Mouse (Mus musculus) kidney, embryonic 14.5 days (tissue): ENCODE data around the gene Saa4. TPM values are rescaled to one million over a fixed set of nuclear protein-coding genes. Genes with fewer than 3 reads are reported as not detected.

Source experiments
- ATAC-seq: fragments of 200-750 bp; cut with Nextera tagmentation; 2 replicates; pipeline ENCODE4 v1.8.0; 2017; ENCODE audit warnings: moderate number of reproducible peaks, mild to moderate bottlenecking, moderate TSS enrichment, moderate library complexity; ENCODE audit not compliant: low FRiP score, low TSS enrichment
- H3K27ac ChIP-seq: fragments of 300-500 bp; sonication (generic); 2 replicates; pipeline ENCODE4 v1.5.1; 2014; ENCODE audit warnings: low read depth, mild to moderate bottlenecking, low read length, moderate library complexity, mixed read lengths
- H3K27me3 ChIP-seq: fragments of 300-500 bp; sonication (generic); 2 replicates; pipeline ENCODE4 v1.6.1; 2014; ENCODE audit warnings: mild to moderate bottlenecking, low read length; ENCODE audit not compliant: control insufficient read depth, insufficient read depth
- H3K36me3 ChIP-seq: fragments of 300-500 bp; sonication (generic); 2 replicates; pipeline ENCODE4 v1.6.1; 2014; ENCODE audit warnings: low read length, mixed read lengths; ENCODE audit not compliant: control insufficient read depth, insufficient read depth
- H3K4me1 ChIP-seq: fragments of 300-500 bp; sonication (generic); 2 replicates; pipeline ENCODE4 v1.6.1; 2014; ENCODE audit warnings: low read length, mixed read lengths; ENCODE audit not compliant: control insufficient read depth, insufficient read depth
- H3K4me2 ChIP-seq: fragments of 300-500 bp; sonication (generic); replicated peaks from 2 replicates; pipeline ENCODE4 v1.6.1; 2014; ENCODE audit warnings: low read depth, mild to moderate bottlenecking, low read length
- H3K4me3 ChIP-seq: fragments of 300-500 bp; sonication (generic); 2 replicates; pipeline ENCODE4 v1.5.1; 2014; ENCODE audit warnings: mild to moderate bottlenecking, low read length
- H3K9ac ChIP-seq: fragments of 300-500 bp; sonication (generic); 2 replicates; pipeline ENCODE4 v1.6.1; 2014; ENCODE audit warnings: low read depth, mild to moderate bottlenecking, low read length, moderate library complexity
- H3K9me3 ChIP-seq: fragments of 300-500 bp; sonication (generic); 2 replicates; pipeline ENCODE4 v1.6.1; 2016; ENCODE audit warnings: low read length; ENCODE audit not compliant: control insufficient read depth
- WGBS: fragments of 180-500 bp; shearing (Covaris S2); extraction: QIAGEN DNeasy Blood & Tissue Kit; methylation state at CpG from one replicate; pipeline ENCODE4 v1.1.7; 2014; 5-methylcytosine and 5-hydroxymethylcytosine counted together
- polyA plus RNA-seq: library from polyadenylated mRNA; unstranded; fragments of >200 nt; fragmentation: Nextera tagmentation; extraction: Ambion mirVana; gene quantifications from 2 replicates; pipeline ENCODE4 v1.2.1, GENCODE M21; 2014

Saa4 gene
- polyA plus RNA-seq, 1 experiment from 2014 or later = not detected

GRCm38 (mm10) chr7:46723354-46723753 lies 9.0 kb downstream of the Saa4 start:
- 90% methylated on average over 6 of the region's 6 CpGs for WGBS
- no peak overlapping the region for H3K4me2 ChIP-seq
- ATAC-seq = no peak

GRCm38 (mm10) chr7:46720460-46720859 lies 11.9 kb downstream of the Saa4 start:
- ATAC-seq = no peak
- Histone ChIP-seq H3K27ac (no peak overlapping the region), H3K9ac (no peak overlapping the region), H3K27me3 (no peaks in the 10 kb centered on the region), H3K4me3 (no peak overlapping the region), H3K4me2 (no peak overlapping the region), H3K36me3 (no peaks in the 10 kb centered on the region), H3K9me3 (no peaks in the 10 kb centered on the region), H3K4me1 (0 out of 2 replicates have a peak, but pooled peaks cover 5% of the 10 kb centered on the region)
- 85% methylated on average over 9 of the region's 9 CpGs for WGBS

More at GRCm38 (mm10) chr7:46723354-46723753, 9.0 kb downstream of the Saa4 start:
- Histone ChIP-seq H3K27ac (no peak overlapping the region), H3K9me3 (no peaks in the 10 kb centered on the region), H3K36me3 (no peaks in the 10 kb centered on the region), H3K4me1 (0 out of 2 replicates have a peak, but pooled peaks cover 5% of the 10 kb centered on the region), H3K27me3 (no peaks in the 10 kb centered on the region), H3K4me3 (no peak overlapping the region), H3K9ac (no peak overlapping the region)

GRCm38 (mm10) chr7:46719526-46719925 lies 12.9 kb downstream of the Saa4 start:
- Histone ChIP-seq H3K9ac (no peak overlapping the region), H3K27me3 (no peaks in the 10 kb centered on the region), H3K36me3 (no peaks in the 10 kb centered on the region), H3K9me3 (no peaks in the 10 kb centered on the region), H3K27ac (no peak overlapping the region), H3K4me3 (no peak overlapping the region), H3K4me1 (0 out of 2 replicates have a peak, but pooled peaks cover 5% of the 10 kb centered on the region), H3K4me2 (no peak overlapping the region)
- 88% methylated on average over 7 of the region's 7 CpGs for WGBS
- ATAC-seq = no peak

- H3K27me3 ChIP-seq = no peaks in the 10 kb centered on the region
- H3K4me3 ChIP-seq = no peak overlapping the region
- H3K36me3 ChIP-seq = no peaks in the 10 kb centered on the region
- no peak overlapping the region for H3K27ac ChIP-seq
- H3K9me3 ChIP-seq = no peaks in the 10 kb centered on the region
- no peak overlapping the region for H3K9ac ChIP-seq
- ATAC-seq = no peak
- no peak overlapping the region for H3K4me2 ChIP-seq
- 84% methylated on average over 7 of the region's 7 CpGs for WGBS
- no peaks in the 10 kb centered on the region for H3K4me1 ChIP-seq
These were observed 13.7 kb downstream of the Saa4 start for GRCm38 (mm10) chr7:46718591-46719270.

GRCm38 (mm10) chr7:46716897-46717296 lies 15.5 kb downstream of the Saa4 start:
- no peaks in the 10 kb centered on the region for H3K9me3 ChIP-seq
- H3K27me3 ChIP-seq = no peaks in the 10 kb centered on the region
- no peaks in the 10 kb centered on the region for H3K4me1 ChIP-seq
- ATAC-seq = no peak
- no peak overlapping the region for H3K27ac ChIP-seq
- H3K9ac ChIP-seq = no peak overlapping the region
- 40% methylated on average over 5 of the region's 5 CpGs for WGBS
- H3K4me3 ChIP-seq = no peak overlapping the region
- no peaks in the 10 kb centered on the region for H3K36me3 ChIP-seq
- H3K4me2 ChIP-seq = no peak overlapping the region

- H3K4me3 ChIP-seq = no peak within 1 kb of the TSS
- no peak within 1 kb of the TSS for H3K27ac ChIP-seq
- WGBS = 85% methylated on average over 5 of the region's 5 CpGs
- no peaks in the 10 kb centered on the region for H3K27me3 ChIP-seq
- H3K4me1 ChIP-seq = no peaks in the 10 kb centered on the region
- H3K36me3 ChIP-seq = no peaks in the 10 kb centered on the region
- no peak for ATAC-seq
- H3K4me2 ChIP-seq = no peak within 1 kb of the TSS
- no peak within 1 kb of the TSS for H3K9ac ChIP-seq
- no peaks in the 10 kb centered on the region for H3K9me3 ChIP-seq
These were observed 16.8 kb downstream of the Saa4 start, which contains the start of gene Saa3 for GRCm38 (mm10) chr7:46715600-46715999. Gene Saa3, minus strand, starts transcription at chr7:46715700.

- H3K9ac ChIP-seq = no peak overlapping the region
- H3K4me3 ChIP-seq = no peak overlapping the region
- WGBS = 33% methylated on average over 6 of the region's 6 CpGs
- H3K27me3 ChIP-seq = no peaks in the 10 kb centered on the region
- no peak overlapping the region for H3K27ac ChIP-seq
- ATAC-seq = no peak
- H3K9me3 ChIP-seq = no peaks in the 10 kb centered on the region
- H3K4me1 ChIP-seq = 0 out of 2 replicates have a peak, but pooled peaks cover 3% of the 10 kb centered on the region
- no peaks in the 10 kb centered on the region for H3K36me3 ChIP-seq
- H3K4me2 ChIP-seq = no peak overlapping the region
These were observed 17.9 kb downstream of the Saa4 start for GRCm38 (mm10) chr7:46714518-46714917.

- H3K4me1 ChIP-seq = 0 out of 2 replicates have a peak, but pooled peaks cover 3% of the 10 kb centered on the region
- H3K4me2 ChIP-seq = no peak overlapping the region
- H3K4me3 ChIP-seq = no peak overlapping the region
- no peaks in the 10 kb centered on the region for H3K9me3 ChIP-seq
- H3K27ac ChIP-seq = no peak overlapping the region
- WGBS = 77% methylated on average over 6 of the region's 6 CpGs
- H3K27me3 ChIP-seq = no peaks in the 10 kb centered on the region
- H3K36me3 ChIP-seq = peaks cover 8% of the 10 kb centered on the region; the same call in 1 of the 2 replicates
- no peak for ATAC-seq
- H3K9ac ChIP-seq = no peak overlapping the region
These were observed 20.2 kb downstream of the Saa4 start for GRCm38 (mm10) chr7:46712250-46712649.

- Histone ChIP-seq H3K9me3 (no peaks in the 10 kb centered on the region), H3K4me1 (0 out of 2 replicates have a peak, but pooled peaks cover 3% of the 10 kb centered on the region), H3K27ac (peak within 1 kb of the TSS; percentile 78), H3K9ac (peak within 1 kb of the TSS; percentile 89), H3K36me3 (peaks cover 26% of the 10 kb centered on the region), H3K4me2 (peak within 1 kb of the TSS; percentile 52), H3K27me3 (no peaks in the 10 kb centered on the region), H3K4me3 (peak within 1 kb of the TSS; percentile 91)
- 0% methylated on average over 38 of the region's 38 CpGs for WGBS
- ATAC-seq = peak; percentile 99
These were observed 22.0 kb downstream of the Saa4 start, which contains the start of gene Saal1 for GRCm38 (mm10) chr7:46710390-46710844. Gene Saal1, minus strand, starts transcription at chr7:46710680.
